Mouse (Mus musculus) regulatory T cell (primary cell): ENCODE data around the gene Cactin.

Source experiments
- in situ Hi-C: fragments of 300-600 bp; cut with MboI, MseI; formaldehyde crosslinking; loops from one replicate; pipeline ENCODE4 v1.15.1; 2025; ENCODE audit warnings: high pct_unique_total_duplicates

The Cactin gene

GRCm38 (mm10) chr10:81363436-81364346 lies 42.8 kb downstream of the Cactin start:
- in situ Hi-C loops, result no loop called here

GRCm38 (mm10) chr10:81364666-81365065 lies 43.8 kb downstream of the Cactin start:
- in situ Hi-C loops, result no loop called here

GRCm38 (mm10) chr10:81365073-81365472 lies 44.2 kb downstream of the Cactin start:
- in situ Hi-C loops, result no loop called here

- in situ Hi-C loops, result no loop called here
These were observed 45.0 kb downstream of the Cactin start, which contains the start of gene 4930404N11Rik for GRCm38 (mm10) chr10:81365672-81366476. Gene 4930404N11Rik, minus strand, starts transcription at chr10:81365816.

GRCm38 (mm10) chr10:81366477-81367206 lies 45.7 kb downstream of the Cactin start:
- in situ Hi-C loops, result no loop called here

GRCm38 (mm10) chr10:81367207-81367495 lies 46.2 kb downstream of the Cactin start:
- in situ Hi-C loops, result no loop called here

- in situ Hi-C loops, result no loop called here
These were observed 54.4 kb downstream of the Cactin start for GRCm38 (mm10) chr10:81375322-81375721.
